Mouse (Mus musculus) C2C12 (cell line): ENCODE results near the gene Uvrag. TPM values are rescaled to one million over a fixed set of nuclear protein-coding genes. Genes with fewer than 3 reads are reported as not detected.

Source experiments
- H3K27me3 ChIP-seq: one replicate; pipeline ENCODE4 v1.6.1; 2011; ENCODE audit not compliant: control insufficient read depth, insufficient read depth, insufficient read length
- H3K36me3 ChIP-seq: one replicate; pipeline ENCODE4 v1.6.1; 2011; ENCODE audit not compliant: control insufficient read depth, insufficient read depth
- H3K4me3 ChIP-seq: one replicate; pipeline ENCODE4 v1.5.1; 2011; ENCODE audit warnings: mild to moderate bottlenecking, control low read depth; ENCODE audit not compliant: poor library complexity, insufficient read depth, severe bottlenecking
- H3K79me2 ChIP-seq: one replicate; pipeline ENCODE4 v1.6.1; 2011; ENCODE audit not compliant: control insufficient read depth, insufficient read depth
- H3K79me3 ChIP-seq: one replicate; pipeline ENCODE4 v1.6.1; 2011; ENCODE audit warnings: low read depth, control low read depth
- H3ac ChIP-seq: one replicate; pipeline ENCODE3; 2011; ENCODE audit warnings: low read depth; ENCODE audit not compliant: control insufficient read depth, insufficient read length
- CEBPB ChIP-seq: IDR thresholded peaks from one replicate; pipeline ENCODE4 v1.6.1; 2011; ENCODE audit warnings: low read depth, mild to moderate bottlenecking, control low read depth, moderate library complexity
- CTCF ChIP-seq: IDR thresholded peaks from one replicate; pipeline ENCODE4 v1.5.1; 2011; ENCODE audit not compliant: control insufficient read depth, insufficient read depth, insufficient read length
- FOSL1 ChIP-seq: IDR thresholded peaks from one replicate; pipeline ENCODE4 v1.8.0; 2011; ENCODE audit warnings: mild to moderate bottlenecking, low read length; ENCODE audit not compliant: poor library complexity, insufficient read depth, severe bottlenecking
- MAX ChIP-seq: IDR thresholded peaks from one replicate; pipeline ENCODE4 v1.6.1; 2011; ENCODE audit warnings: mild to moderate bottlenecking, control low read depth
- MYOD1 ChIP-seq: IDR thresholded peaks from one replicate; pipeline ENCODE4 v1.6.1; 2011; ENCODE audit warnings: low read depth; ENCODE audit not compliant: control insufficient read depth, insufficient read length
- MYOG ChIP-seq: IDR thresholded peaks from one replicate; pipeline ENCODE4 v1.6.1; 2011; ENCODE audit not compliant: control insufficient read depth, insufficient read length; ENCODE audit errors: extremely low read depth
- USF1 ChIP-seq: IDR thresholded peaks from one replicate; pipeline ENCODE4 v1.6.1; 2011; ENCODE audit warnings: low read depth, mild to moderate bottlenecking, control low read depth, moderate library complexity
- polyA plus RNA-seq: library from polyadenylated mRNA; unstranded; fragments of >200 nt; fragmentation: generic; extraction: Trizol; gene quantifications from one replicate; pipeline ENCODE4 v1.2.1, GENCODE M21; 2012; ENCODE audit warnings: missing spikeins

The Uvrag gene
- polyA plus RNA-seq, 1 experiment = 9.0 TPM

DNA sequence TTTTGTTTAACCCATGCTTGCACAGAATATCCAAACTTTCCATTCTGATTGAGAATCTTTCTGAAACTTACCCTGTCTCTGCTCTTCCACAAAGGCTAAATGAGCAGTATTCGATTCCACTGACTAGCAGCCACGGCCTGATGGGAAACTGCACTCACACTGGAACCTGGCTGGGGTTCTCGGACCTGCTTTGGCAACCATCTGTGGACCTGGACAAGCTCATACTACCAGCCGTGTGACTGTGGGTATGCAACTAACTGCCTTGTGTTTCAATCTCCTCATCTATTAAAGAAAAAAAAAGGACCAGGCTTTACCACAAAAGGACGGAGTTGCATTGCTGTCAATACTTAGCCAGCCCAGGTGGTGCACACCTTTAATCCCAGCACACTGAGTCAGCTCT lies 80.5 kb downstream of the Uvrag start:
- Histone ChIP-seq H3K79me3 (no peaks in the 10 kb centered on the region), H3K4me3 (no peak overlapping the region), H3K79me2 (no peaks in the 10 kb centered on the region), H3K36me3 (peaks cover 4% of the 10 kb centered on the region), H3ac (no peak overlapping the region), H3K27me3 (no peaks in the 10 kb centered on the region)
- TF ChIP-seq FOSL1 (no peak), CTCF (no peak), MYOD1 (no peak), USF1 (no peak), MAX (no peak), MYOG (no peak), CEBPB (no peak)

DNA sequence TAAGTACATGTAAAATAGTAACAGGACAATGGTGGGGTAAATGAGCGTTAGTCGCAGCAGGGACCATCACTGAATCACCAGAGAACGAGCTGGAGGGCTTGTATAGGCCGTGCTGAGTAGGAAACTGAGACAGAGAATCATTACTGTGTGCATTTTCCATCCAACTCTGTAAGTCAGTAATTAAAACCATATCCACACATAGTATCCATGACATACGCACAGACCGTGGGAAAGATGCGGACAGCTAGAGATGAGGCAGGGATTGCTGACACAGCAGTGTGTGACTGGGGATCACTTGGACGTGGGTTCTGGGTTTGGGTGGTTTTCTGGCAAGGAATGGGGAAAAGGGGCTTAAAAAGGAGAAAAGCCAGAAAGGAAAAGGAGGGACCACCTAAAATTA lies 81.0 kb downstream of the Uvrag start:
- TF ChIP-seq CTCF (no peak), CEBPB (no peak), MAX (no peak), MYOG (no peak), USF1 (no peak), FOSL1 (no peak), MYOD1 (no peak)
- Histone ChIP-seq H3ac (no peak overlapping the region), H3K27me3 (no peaks in the 10 kb centered on the region), H3K4me3 (no peak overlapping the region), H3K79me3 (no peaks in the 10 kb centered on the region), H3K79me2 (no peaks in the 10 kb centered on the region), H3K36me3 (peaks cover 4% of the 10 kb centered on the region)

DNA sequence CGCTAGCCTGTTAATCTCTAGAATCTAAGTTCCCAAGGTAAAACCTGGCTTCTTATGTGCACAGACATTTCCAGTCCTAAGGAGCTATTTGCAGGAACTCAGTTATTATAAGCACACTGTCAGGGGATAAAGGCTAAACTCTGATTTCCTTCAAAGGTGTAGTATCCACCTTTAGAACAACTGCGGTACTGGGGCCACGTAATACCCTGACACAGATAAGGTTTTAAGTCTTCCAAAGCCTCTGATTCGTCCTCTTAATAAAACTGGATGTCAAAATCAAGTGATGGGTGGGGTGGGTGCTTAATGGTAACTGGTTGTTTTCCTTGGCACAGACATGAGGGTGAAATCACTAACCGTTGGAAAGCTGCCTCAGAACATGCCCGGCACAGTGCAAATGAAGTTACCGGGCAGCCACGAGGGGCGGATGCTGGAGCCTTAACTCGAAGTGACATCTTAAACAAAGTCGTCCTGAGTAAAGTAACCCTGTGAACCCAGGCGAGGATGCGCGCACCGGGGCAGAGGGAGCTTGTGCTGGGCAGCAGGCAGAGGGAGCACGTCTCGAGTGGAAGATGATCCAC lies 83.8 kb downstream of the Uvrag start:
- no peak overlapping the region for H3ac ChIP-seq
- H3K27me3 ChIP-seq = no peaks in the 10 kb centered on the region
- H3K79me3 ChIP-seq = no peaks in the 10 kb centered on the region
- TF ChIP-seq MYOD1 = no peak
- TF ChIP-seq MAX = peak; percentile 48
- peak; percentile 85 for TF ChIP-seq USF1
- no peak for TF ChIP-seq CEBPB
- H3K79me2 ChIP-seq = no peaks in the 10 kb centered on the region
- H3K36me3 ChIP-seq = peaks cover 4% of the 10 kb centered on the region
- H3K4me3 ChIP-seq = no peak overlapping the region

DNA sequence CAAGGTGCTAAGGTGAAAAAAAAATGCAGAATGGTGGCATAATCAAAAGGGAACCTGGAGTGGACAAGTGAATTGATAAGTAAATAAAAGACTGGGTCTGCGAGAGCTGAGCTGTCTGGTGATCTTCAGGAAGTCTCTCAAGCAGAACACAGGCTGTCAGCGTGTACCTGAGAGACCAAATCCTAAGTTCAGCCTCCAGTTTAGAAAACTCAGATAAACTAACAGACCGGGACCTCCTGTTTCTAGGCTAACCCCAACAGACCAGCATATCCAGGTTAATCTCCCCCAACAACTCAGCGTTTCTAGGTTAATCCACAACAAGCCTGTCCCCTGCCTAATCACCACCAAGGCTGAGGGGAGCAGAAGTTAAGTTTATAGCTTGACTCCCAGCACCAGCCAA lies 87.3 kb downstream of the Uvrag start:
- TF ChIP-seq CEBPB (no peak), MYOG (no peak), FOSL1 (no peak), MYOD1 (no peak), MAX (no peak), USF1 (no peak), CTCF (no peak)
- Histone ChIP-seq H3K36me3 (peaks cover 4% of the 10 kb centered on the region), H3K27me3 (no peaks in the 10 kb centered on the region), H3K4me3 (no peak overlapping the region), H3ac (no peak overlapping the region), H3K79me3 (no peaks in the 10 kb centered on the region), H3K79me2 (no peaks in the 10 kb centered on the region)

DNA sequence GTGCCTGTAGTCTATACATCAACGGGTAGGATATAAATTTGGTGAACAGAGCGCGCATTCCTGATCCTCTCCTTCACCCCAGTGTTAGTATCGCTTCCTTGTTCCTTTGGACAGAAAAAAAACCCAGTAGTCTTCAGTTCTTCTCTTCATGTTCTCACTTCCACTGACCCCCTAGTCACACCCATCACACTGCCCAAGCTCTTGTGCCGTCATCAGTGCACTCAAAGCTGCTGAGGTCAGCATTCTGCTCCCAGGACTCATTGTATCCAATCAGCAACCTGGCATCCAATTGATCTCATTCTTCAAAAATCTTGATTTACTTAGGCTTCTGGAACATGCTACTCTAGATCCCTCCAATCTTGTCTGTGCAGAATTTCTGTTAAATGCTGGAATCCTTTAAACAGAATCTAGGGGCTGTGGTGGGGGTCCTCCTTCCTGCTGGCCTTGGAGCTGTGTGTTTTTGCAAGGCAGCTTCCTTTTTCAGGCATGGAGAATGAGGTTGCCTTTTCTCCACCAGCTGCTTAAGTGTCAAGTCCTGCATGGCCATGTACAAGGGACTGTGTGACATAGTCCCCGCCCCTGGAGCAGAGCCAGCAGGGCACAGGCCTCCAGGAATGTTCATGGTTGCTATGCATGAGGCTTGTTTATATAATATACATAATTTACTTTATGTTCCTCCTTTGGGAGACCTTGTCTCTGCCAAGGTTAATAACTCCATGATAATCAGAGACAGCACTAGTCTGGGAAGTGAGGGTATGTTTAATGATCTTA lies 88.3 kb downstream of the Uvrag start:
- TF ChIP-seq FOSL1 = no peak
- TF ChIP-seq CTCF = no peak
- no peak for TF ChIP-seq MAX
- no peak for TF ChIP-seq MYOD1
- no peak for TF ChIP-seq MYOG
- TF ChIP-seq CEBPB = no peak
- TF ChIP-seq USF1 = no peak
- no peaks in the 10 kb centered on the region for H3K27me3 ChIP-seq

More for the DNA sequence above, 88.3 kb downstream of the Uvrag start:
- Histone ChIP-seq H3K79me2 (no peaks in the 10 kb centered on the region), H3K4me3 (no peak overlapping the region), H3ac (no peak overlapping the region), H3K79me3 (no peaks in the 10 kb centered on the region), H3K36me3 (peaks cover 4% of the 10 kb centered on the region)
